Mouse (Mus musculus) T-helper 2 cell (primary cell): ENCODE results near the gene Zfp28.

Experiments used
- in situ Hi-C: fragments of 300-600 bp; cut with MboI, MseI; formaldehyde crosslinking; loops from one replicate; pipeline ENCODE4 v1.15.1; 2025; ENCODE audit warnings: high pct_unique_total_duplicates

The Zfp28 gene

GRCm38 (mm10) chr7:6383044-6383455 is at the start of gene Zfp28:
Gene Zfp28, plus strand, starts transcription at chr7:6383295.
- in situ Hi-C loops: loop anchor here (25.0 kb wide), 1 partner anchor 1296 kb away; the partner anchor contains the start of gene Epn1

- in situ Hi-C loops: no loop called here
Measured at GRCm38 (mm10) chr7:6339865-6340264, 43.2 kb upstream of the Zfp28 start.

- in situ Hi-C loops: no loop called here
Measured at GRCm38 (mm10) chr7:6343501-6344071, 39.5 kb upstream of the Zfp28 start, which contains the start of gene Gm3854. Gene Gm3854, plus strand, starts transcription at chr7:6343759.

GRCm38 (mm10) chr7:6344124-6344523 is 39.0 kb upstream of the Zfp28 start:
- in situ Hi-C loops: no loop called here

GRCm38 (mm10) chr7:6358121-6358520 is 25.0 kb upstream of the Zfp28 start:
- in situ Hi-C loops: loop anchor here (5.0 to 25.0 kb wide), 4 partner anchors 74 to 929 kb away; partner anchors contain the start of genes Gm45844, Peg3 and Usp29

GRCm38 (mm10) chr7:6358937-6359590 is 24.0 kb upstream of the Zfp28 start:
- in situ Hi-C loops: loop anchor here (5.0 to 25.0 kb wide), 4 partner anchors 73 to 928 kb away; partner anchors contain the start of genes Gm45844, Peg3 and Usp29

GRCm38 (mm10) chr7:6360477-6361060 is 22.5 kb upstream of the Zfp28 start:
- in situ Hi-C loops: loop anchor here (5.0 to 25.0 kb wide), 3 partner anchors 377 to 927 kb away; partner anchors contain the start of genes Gm45844, Peg3 and Usp29

- in situ Hi-C loops: loop anchor here (5.0 to 25.0 kb wide), 3 partner anchors 376 to 926 kb away; partner anchors contain the start of genes Gm45844, Peg3 and Usp29
Measured at GRCm38 (mm10) chr7:6361756-6362155, 21.3 kb upstream of the Zfp28 start.

GRCm38 (mm10) chr7:6362268-6363046 is 20.6 kb upstream of the Zfp28 start:
- in situ Hi-C loops: loop anchor here (5.0 to 25.0 kb wide), 3 partner anchors 375 to 925 kb away; partner anchors contain the start of genes Gm45844, Peg3 and Usp29

- in situ Hi-C loops: loop anchor here (5.0 to 25.0 kb wide), 3 partner anchors 374 to 924 kb away; partner anchors contain the start of genes Gm45844, Peg3 and Usp29
Measured at GRCm38 (mm10) chr7:6363047-6363488, 20.0 kb upstream of the Zfp28 start, which contains the start of gene Zfp78. Gene Zfp78, plus strand, starts transcription at chr7:6363280.

GRCm38 (mm10) chr7:6364761-6365160 is 18.3 kb upstream of the Zfp28 start:
- in situ Hi-C loops: loop anchor here (5.0 to 25.0 kb wide), 3 partner anchors 373 to 923 kb away; partner anchors contain the start of genes Gm45844, Peg3 and Usp29

GRCm38 (mm10) chr7:6367185-6367584 is 15.9 kb upstream of the Zfp28 start:
- in situ Hi-C loops: loop anchor here (25.0 kb wide), 2 partner anchors 370 to 920 kb away; partner anchors contain the start of genes Gm45844, Peg3 and Usp29

GRCm38 (mm10) chr7:6368146-6368545 is 14.9 kb upstream of the Zfp28 start:
- in situ Hi-C loops: loop anchor here (25.0 kb wide), 2 partner anchors 369 to 919 kb away; partner anchors contain the start of genes Gm45844, Peg3 and Usp29

GRCm38 (mm10) chr7:6369460-6369859 is 13.6 kb upstream of the Zfp28 start:
- in situ Hi-C loops: loop anchor here (25.0 kb wide), 2 partner anchors 368 to 918 kb away; partner anchors contain the start of genes Gm45844, Peg3 and Usp29

- in situ Hi-C loops: loop anchor here (5.0 to 25.0 kb wide), 3 partner anchors 41 to 914 kb away; partner anchors contain the start of genes Gm45844, Peg3, Usp29 and Zfp583
Measured at GRCm38 (mm10) chr7:6372993-6373392, 10.1 kb upstream of the Zfp28 start.

- in situ Hi-C loops: loop anchor here (25.0 kb wide), 1 partner anchor 1291 kb away; the partner anchor contains the start of gene Epn1
Measured at GRCm38 (mm10) chr7:6378441-6378840, 4.7 kb upstream of the Zfp28 start.

- in situ Hi-C loops: loop anchor here (25.0 kb wide), 1 partner anchor 1294 kb away; the partner anchor contains the start of gene Epn1
Measured at GRCm38 (mm10) chr7:6381431-6381830, 1.7 kb upstream of the Zfp28 start.

- in situ Hi-C loops: loop anchor here (25.0 kb wide), 1 partner anchor 1297 kb away; the partner anchor contains the start of gene Epn1
Measured at GRCm38 (mm10) chr7:6384011-6384410, 916 bp downstream of the Zfp28 start.

GRCm38 (mm10) chr7:6386995-6387394 is 3.9 kb downstream of the Zfp28 start:
- in situ Hi-C loops: loop anchor here (25.0 kb wide), 1 partner anchor 1300 kb away; the partner anchor contains the start of gene Epn1

- in situ Hi-C loops: loop anchor here (25.0 kb wide), 1 partner anchor 1302 kb away; the partner anchor contains the start of gene Epn1
Measured at GRCm38 (mm10) chr7:6388971-6389370, 5.9 kb downstream of the Zfp28 start.
